Mouse (Mus musculus) heart, adult 18-20 months (tissue): ENCODE data around the gene Spsb2. TPM values are rescaled to one million over a fixed set of nuclear protein-coding genes. Genes with fewer than 3 reads are reported as not detected.
A peak's percentile ranks its signal among the peaks of the same experiment; 100 is the strongest.
"Not testable (repeated sequence)": the region's sequence is repeated elsewhere in the genome, so short reads cannot be mapped to it uniquely, and the experiment has no call there.

Experiments used
- DNase-seq, 2 experiments: peaks; one replicate each; pipeline ENCODE4 v3.0.0; 2021 to 2022; ENCODE audit warnings: mixed read lengths in 1 of 2
- long read RNA-seq, 2 experiments: library from polyadenylated mRNA; stranded (forward); transcript quantifications; one replicate each; pipeline ENCODE4 v2.0.0; 2021
- total RNA-seq, 2 experiments: library from RNA; stranded (reverse); gene quantifications; 2 replicates each; pipeline ENCODE4 v1.2.3; 2021

Spsb2 gene
- total RNA-seq: 1 to 10 TPM; 2.7 to 3.0 TPM
- long read RNA-seq, experiment 1, partial matches to known transcripts: 0 of 1 reads
- long read RNA-seq, experiment 1, other reads (novel, unspliced or antisense): 0 of 1 reads
- long read RNA-seq, experiment 2: 0 reads

DNA sequence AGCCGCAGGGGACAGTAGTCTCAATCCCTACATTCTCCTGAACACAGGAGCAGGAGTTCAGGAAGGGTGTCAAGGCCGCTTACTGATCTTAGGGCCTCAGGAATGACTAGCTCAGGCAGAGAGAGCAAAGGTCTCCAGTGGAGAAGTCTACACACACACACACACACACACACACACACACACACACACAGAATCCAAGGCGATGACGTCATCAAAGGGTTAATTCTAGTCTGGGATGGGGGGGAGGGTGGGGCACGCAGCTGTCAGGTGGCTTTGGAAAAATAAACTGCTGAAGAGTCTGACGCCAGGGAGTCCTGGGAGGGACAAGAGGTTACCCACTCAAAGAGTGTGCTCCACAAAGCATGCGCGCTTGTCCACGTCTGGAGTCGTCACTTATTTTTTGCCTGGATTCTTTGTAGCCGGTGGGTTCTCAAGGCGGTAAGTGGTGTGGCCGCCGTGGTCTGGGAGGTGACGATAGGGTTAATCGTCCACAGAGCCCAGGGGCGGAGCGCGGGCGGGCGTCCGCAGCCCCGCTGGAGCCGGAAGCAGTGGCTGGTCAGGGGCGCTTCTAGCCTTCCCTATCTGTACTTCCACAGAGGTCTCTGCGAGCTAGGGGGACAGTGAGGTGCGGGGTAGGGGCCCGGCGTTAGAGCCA lies at the start of gene Spsb2:
Spsb2 (plus strand) TSS at position 304 of the 655 bp plus-strand sequence.
- DNase-seq: peak; percentile 83 to 85

DNA sequence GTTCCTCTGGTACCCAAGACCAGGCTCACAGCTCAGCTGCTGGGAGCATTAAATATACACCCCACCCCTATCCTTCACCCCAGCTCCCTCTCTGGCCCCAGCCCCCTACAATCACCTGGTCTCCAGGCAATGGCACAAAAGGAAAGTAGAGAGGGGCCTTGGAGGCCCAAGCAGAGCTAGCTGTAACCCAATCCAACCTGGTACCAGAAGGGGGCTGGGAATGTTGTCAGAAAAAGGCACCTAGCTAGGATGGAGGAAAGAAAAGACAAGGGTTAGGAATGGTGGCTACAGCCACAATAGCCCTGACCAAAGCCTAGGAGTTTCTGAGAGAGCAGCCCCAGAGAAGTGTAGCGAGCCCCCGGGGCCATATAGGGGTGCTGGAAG lies 49.6 kb upstream of the Spsb2 start:
- no peak for DNase-seq

DNA sequence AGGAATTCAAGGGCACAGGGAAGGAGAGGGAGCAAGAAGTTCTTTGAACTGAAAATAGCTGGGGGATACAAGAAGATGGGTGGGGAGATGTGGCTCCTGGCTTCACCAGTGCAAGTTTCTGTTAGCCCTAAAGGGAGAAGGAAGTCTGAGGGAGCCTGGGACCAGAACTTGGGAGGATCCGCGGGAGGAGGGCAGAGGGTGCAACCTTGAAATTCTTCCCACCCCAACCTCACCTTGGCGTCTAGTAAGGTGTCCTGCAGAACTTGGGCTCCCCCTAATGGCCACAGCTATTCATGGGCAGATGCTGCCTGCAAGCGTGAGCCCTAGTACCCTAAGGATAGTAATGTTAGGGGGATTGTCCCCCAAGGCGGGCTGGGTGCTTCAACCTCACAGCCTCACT lies 49.2 kb upstream of the Spsb2 start:
- peak; percentile 88 to 92 for DNase-seq

DNA sequence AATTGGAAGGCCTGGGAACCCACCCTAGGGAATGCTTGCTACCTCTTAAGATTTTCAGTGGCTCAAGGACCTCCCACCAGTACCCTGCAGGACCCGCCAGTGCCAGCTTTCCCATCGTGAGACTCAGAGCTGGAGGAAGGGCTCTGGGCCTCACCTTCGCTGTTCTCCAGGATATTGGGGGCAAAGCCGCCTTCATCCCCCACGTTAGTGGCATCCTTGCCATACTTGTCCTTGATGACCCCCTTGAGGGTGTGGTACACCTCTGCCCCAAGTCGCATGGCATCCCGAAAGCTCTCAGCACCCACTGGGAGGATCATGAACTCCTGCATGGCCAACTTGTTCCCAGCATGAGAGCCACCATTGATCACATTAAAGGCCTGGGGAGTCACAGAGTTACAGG lies 42.5 kb upstream of the Spsb2 start:
- DNase-seq: no peak

DNA sequence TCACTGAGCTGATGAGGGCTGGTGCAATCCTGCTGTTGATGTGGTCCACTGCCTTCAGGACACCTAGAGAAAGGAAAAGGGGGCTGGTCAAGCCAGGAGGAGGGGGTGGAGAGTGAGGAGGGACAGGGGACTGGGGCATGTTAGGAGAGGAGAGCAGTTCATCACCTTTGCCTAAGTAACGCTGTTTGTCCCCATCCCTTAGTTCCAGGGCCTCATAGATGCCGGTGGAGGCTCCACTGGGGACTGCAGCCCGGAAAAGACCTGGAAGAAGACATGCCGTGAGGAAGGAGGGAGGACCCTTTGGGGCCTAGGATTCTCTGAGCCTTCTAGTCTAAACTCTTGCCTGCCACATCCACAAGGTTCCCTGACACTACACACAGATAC lies 40.9 kb upstream of the Spsb2 start:
- no peak for DNase-seq

DNA sequence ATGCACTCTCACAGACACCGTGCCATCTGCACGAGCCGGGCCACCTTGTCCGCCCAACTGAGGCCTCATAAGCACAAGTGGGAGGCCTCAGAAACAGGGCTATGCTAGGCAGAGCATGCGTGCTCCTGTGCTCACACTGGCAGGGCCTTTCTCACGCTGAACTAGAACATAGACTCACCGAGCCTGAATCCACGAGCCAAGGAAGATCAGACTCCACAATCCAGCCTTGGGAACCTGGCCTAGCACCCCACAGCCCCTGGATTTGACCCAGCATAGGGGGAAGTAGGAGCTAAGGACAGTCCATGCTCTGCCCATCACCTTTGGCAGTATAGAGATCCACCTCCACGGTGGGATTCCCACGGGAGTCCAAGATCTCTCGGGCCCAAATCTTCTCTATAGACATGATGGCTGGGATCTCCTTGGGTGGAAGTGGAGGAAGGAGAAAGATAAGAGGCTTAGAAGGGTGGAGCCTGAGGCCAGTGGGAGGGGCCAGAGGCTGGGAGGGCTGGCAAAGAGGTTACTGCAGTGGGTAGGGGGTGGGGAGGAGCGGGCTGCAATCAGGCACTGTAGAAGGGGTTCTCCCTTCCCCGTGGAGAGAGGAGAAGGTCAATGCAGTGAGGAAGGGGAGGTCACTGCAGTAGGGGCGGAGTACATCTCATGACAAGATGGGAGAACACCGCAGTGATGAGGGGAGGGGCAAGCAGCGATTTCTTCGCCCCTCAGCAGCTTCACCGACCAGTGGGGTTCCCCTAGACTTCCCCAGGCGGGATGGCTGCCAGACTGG lies 40.3 kb upstream of the Spsb2 start:
- peak in 1 of 2 experiments; percentile 48 for DNase-seq

DNA sequence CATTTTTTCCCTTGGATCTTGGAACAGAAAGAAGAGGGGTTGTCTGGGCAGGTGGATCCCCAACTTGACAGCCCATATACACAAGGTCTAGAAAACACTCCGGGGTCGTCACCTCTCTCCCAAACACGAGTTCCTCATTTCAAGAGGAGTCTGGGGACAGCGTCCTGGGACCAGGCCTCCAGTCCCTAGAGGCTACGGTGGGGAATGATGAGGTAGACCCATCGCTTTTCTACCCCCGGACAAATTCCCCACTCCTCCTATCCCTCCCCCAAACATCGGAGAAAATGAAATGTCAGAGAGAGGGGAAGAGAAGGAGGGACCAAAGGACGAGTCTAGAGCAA lies 39.8 kb upstream of the Spsb2 start:
- no peak for DNase-seq

DNA sequence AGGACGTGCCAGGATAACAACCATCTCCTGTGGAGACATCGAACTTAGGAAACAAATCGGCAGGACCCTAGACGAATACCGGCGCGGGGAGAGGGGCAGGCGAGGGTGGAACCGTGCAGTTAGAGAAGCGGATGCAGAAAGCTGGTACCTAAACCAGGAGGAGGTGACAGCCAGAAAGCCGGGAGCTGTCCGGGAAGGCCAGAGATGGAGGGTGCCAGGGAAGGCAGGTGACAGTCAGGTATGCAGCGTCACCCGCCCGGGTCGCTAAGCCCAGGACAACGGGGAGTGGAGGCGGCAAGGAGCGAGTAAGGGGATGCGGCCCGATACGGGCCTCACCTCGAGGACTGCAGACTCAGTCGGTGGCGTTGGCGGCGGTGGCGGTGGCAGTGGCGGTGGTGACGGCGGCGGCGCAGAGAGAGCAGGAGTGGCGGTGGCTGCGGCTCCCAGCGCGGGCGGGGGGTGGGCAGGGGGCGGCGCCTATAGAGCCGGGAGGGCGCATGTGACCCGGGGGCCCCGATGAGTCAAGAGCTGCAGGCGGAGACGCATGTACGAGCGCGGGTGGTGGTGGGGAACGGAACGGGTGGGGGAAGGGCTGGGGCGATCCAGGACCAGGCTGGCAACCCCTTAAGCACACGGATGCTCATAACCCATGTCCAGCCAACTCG lies 39.2 kb upstream of the Spsb2 start, which contains the start of gene Eno2:
Eno2 (minus strand) TSS at position 573 of the 665 bp plus-strand sequence.
- peak in 1 of 2 experiments; percentile 44 for DNase-seq

DNA sequence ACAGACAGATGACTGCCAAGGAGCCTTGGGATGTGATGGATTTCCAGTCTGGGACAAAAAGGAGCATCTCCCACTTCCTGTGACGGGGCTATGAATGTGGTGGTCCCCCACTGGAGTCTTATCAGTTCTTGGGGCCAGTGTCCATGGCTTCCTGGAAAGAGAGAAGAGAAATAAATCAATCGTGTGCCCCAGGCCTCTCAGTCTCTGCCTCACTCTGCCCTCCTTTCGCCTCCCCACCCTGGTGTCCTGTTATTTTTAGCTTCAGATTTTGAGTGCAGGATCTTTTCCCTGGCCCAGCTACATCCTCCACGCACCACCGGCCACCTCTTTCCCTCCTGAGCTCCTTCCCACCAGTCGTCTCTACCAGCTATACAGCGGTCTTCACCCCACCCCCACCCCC lies 38.4 kb upstream of the Spsb2 start:
- no peak for DNase-seq

DNA sequence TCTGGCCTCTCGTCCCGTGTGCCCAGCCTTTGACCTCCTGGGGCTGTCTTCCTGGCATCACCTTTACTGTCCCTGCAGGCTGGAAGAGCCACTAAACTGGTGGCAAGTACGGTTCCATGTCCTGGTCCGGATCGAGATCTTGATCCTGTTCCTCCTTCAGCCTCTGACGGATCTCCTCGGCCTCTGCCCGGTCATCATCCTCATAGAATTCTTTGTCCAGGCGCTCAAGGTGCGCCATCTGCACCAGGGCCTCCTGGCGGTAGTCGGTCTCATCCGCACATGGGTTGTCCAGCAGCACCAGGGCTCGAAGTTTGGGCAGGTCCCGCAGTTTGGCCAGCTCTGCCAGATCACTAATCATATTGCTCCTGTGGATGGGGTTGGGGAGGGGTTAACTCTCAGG lies 38.0 kb upstream of the Spsb2 start:
- DNase-seq: no peak

DNA sequence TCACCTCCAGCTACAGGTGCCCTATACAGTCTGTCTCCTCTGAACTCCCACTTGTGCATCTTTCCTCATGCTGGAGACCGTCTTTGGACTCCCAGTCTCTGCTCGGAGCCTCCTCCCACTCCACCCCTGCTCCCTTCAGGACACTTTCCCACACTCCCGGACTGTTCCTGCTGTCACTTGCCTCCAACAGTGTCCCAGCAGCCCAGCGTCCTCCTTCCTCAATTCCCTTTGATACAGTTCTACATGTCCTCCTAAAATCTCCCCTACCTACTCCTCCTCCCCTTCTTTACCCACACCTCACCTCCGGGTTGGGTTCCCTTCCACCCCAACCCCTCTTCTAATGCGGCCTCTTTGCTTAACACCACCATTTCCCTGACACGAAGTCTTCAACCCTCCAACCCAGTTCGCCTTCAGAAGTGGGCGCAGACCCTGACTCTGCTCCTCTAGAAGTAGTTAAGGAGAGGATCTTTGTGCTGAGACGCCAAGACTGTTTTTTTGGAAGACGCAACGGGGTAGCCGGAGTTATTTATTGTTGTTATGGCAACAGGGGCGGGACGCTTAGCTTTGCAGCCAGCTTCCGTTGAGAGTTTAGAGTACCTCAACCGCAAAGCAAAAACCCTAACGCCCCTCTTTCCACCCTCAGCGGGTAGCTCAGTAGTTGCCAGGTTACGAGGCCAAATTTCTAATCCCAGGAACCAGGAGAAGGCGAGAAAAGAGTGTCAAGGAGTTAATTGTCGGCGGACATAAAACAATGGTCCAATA lies 29.1 kb upstream of the Spsb2 start, which contains the start of gene Lrrc23:
Lrrc23 (minus strand) TSS at position 506 of the 762 bp plus-strand sequence.
- DNase-seq: peak; percentile 61 to 74

DNA sequence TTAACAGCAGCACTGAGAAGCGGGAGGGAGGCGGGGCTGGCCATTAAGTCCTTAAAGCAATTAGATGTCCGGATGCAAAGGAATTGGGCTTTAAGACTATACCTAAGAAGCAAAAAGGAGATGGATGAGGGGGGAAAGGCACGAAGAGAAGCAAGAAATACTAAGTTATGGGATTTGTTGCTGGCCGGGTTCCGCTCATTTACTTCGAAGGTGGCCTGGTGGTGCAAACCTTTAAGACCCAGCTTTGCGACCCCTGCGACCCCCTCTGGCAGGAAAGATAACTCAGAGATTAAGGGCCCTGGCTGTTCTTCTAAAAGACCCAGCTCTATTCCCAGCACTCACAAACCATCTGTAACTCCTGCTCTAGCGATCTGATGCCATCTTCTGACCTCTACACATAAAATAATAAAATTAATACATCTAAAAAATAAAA lies 28.5 kb upstream of the Spsb2 start:
- no peak for DNase-seq

DNA sequence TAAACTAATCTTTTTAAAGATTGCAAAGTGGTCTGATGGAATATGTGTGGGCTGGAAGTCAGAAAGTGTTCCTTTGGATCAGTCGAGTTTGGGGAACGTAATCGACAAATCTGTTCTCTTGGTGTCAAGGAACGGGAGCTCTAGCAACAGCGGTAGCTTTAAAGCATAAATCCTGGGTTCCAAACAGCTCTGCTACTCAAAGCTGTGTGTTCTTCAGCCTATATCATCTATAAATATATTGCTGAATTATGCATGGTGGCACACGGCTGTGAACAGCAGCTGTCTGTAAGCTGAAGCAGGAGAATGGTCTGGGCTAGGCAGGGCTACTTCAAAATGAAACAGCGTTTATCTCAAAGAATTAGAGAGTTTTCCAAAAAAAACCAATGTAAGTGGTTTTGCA lies 27.5 kb upstream of the Spsb2 start:
- DNase-seq: no peak

DNA sequence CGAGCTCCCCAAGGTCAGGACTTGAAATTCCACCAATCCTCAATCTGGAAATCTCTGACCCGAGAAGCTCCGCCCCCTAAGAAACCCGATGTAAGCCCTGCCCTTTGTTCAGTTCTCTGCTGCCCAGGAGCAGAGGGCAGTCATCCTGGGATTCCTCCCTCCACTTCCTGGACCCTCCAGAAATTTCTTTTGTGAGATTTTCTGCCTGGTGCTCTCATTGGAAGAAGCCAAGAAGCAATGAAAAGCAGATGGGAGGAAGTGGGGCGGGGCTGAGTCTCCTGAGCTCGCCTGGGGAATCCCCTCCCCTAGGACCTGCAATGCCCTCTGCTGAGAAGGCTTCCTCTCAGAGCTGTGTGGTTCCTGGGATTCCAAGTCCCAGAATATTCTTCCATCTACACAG lies 26.0 kb upstream of the Spsb2 start:
- DNase-seq: peak; percentile 37 to 39

DNA sequence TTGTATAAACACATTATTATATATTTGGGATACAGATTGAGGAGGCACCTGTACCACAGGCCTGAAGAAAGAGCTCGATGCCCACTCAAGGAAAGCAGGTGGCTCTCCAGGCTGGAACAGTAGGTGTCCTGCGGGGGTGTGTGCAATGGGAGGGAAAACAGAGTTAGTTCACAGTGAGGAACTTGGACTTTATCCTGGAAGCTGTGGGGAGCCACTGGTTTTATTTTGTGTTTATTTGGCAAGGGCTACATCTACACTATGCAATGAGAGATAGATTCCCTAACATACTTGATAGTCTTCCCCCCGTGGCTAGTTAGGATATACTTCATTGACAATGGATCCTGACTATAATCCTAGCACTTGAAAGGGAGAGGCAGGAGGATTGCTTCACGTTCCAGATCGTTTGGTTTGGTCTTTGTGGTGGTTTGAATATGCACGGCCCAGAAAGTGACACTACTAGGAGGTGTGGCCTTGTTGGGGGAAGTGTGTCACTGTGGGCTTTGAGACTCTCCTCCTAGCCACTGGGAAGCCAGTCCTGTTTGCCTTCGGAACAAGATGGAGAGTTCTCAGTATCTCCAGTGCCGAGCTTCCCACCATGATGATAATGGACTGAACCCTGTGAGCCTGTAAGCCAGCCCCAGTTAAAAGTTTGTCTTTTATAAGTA lies 21.6 kb upstream of the Spsb2 start:
- no peak for DNase-seq

DNA sequence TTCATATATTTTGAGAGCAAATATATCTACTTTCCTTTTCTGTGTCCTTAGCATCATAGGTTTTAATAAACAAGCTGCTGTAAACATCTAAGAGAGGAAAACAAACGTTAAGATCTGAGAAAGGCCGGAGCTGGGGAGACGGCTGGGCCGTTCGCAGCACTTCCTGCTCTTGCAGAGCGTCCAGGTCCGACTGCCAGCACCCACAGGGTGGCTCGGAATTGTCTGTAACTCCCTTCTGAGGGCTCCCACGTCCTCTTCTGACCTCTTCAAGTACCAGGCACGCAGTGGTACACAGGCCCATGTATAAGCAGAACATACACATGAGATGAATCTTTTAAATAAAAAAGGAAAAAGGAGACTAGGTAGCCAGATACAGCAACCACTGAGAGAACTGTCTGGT lies 20.7 kb upstream of the Spsb2 start:
- no peak for DNase-seq

DNA sequence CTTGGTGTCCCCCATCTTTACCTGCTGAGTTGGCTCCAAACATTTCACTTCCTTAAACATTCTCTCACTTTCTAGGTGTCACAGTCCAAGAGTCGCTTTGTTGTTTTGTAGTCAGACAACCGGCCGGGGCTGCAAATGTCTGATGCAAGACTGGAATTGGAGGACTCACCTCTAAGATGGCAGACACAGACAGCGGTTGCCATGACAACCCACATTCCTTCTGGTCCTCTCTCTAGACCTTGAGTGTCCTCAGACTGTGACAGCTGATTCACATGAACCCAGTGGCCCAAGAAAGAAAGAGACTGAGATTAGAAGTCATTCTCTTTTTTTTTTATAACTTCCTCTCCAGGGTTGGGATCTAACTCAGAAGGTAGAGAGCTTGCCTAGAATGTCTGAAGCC lies 18.9 kb upstream of the Spsb2 start:
- no peak for DNase-seq

DNA sequence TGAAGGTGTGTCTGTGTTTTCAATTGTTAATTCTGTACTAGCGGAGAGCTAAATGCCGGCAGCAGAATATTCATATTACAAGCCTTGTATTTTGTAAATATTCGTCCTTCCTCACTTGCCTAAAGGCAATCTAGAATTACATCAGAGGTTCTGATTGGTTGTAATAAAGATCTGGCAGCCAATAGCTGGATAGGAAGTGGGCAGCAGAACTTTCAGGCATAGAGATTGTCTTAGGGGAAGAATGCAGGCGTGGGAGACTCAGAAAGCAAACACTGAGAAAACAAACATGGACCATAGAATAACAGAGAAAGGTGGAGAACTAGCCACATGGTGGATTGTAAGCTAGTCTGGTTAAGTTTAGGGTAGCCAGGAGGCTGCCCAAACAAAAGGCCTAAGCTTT lies 18.3 kb upstream of the Spsb2 start:
- no peak for DNase-seq

DNA sequence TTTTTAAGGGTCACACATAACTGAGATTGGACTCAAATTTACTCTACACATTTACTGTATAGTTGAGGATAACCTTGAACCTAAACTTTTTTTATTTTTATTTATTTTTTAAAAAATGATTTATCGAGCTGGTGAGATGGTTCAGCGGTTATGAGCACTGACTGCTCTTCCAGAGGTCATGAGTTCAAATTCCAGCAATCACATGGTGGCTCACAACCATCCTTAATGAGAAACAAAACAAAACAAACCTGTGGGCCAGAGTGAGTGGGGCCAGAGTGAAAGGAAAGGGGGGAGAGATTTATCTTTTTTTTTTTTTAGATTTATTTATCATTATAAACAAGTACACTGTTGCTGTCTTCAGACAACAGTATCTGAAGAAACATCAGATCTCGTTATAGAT lies 16.6 kb upstream of the Spsb2 start:
- no peak for DNase-seq

DNA sequence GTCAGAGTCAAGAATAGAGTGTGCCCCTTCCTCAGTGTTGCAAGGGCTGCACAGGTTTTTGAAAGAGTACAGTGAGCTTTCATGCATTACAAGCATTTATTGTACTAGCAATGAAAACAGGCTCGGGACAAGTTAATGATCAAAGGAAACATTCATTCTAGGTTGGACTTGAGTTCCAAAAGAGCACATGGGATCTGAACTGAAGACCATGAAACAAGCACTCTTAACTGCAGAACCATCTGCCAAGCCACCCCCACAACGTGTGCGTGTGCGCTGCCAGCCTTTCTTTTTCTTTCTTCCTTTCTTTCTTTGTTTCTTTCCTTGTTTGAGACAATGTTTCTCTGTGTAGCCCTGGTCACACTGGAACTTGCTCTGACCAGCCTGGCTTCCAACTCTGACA lies 12.7 kb upstream of the Spsb2 start:
- no peak for DNase-seq

DNA sequence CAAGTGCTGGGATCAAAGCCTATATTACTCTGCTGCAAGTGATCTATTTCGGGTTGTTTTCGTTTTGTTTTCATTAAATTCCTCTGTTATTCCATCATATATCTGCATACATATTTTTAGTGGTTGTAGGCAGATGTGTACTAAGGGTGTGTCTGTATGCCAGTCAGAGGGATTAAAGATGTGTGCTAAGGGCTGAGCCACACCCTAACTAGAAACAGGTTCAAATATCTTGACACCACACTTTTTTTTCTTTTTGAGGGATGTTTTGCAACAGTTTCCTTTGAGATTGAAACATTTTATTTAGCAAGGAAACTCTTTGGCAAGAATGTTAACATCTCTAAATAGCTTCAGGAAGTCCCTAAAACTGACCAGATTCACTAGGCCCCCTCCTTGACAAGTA lies 12.3 kb upstream of the Spsb2 start:
- DNase-seq: no peak

DNA sequence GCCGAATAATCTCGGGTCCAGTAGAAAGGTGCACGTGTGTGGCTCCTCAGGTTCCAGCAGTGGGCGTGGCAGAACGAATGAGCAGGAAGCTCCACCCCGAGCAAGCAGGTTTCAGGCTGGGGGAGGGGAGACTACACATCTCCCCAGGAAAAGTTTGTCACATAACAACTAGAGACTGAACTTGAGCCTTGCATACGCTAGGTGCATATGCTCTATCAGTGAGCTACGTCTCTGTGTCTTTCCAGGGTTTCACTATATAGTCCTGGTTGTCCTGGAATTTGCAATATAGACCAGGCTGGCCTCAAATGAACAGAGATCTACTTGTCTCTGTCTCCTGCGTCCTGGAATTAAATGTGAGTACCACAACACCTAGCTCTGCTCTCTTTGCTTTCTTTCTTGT lies 6.1 kb upstream of the Spsb2 start:
- not testable (repeated sequence) for DNase-seq
